Mouse (Mus musculus) urinary bladder, adult 18-20 months (tissue): ENCODE data around the gene Slc23a4.

ENCODE experiments used
- DNase-seq, 2 experiments: peaks; one replicate each; pipeline ENCODE4 v3.0.0; 2022; ENCODE audit warnings: low spot score in 2 of 2, mixed read lengths in 2 of 2

Slc23a4 gene

GRCm38 (mm10) chr6:34988081-34988761 lies at the start of gene Slc23a4:
Gene Slc23a4, minus strand, starts transcription at chr6:34988404.
- no peak for DNase-seq

- no peak for DNase-seq
These were observed 45.1 kb upstream of the Slc23a4 start for GRCm38 (mm10) chr6:35033341-35033740.

- DNase-seq = no peak
These were observed 44.5 kb upstream of the Slc23a4 start for GRCm38 (mm10) chr6:35032704-35033103.

- no peak for DNase-seq
These were observed 42.6 kb upstream of the Slc23a4 start for GRCm38 (mm10) chr6:35030811-35031210.

GRCm38 (mm10) chr6:35030226-35030625 lies 42.0 kb upstream of the Slc23a4 start:
- no peak for DNase-seq

- DNase-seq = no peak
These were observed 39.8 kb upstream of the Slc23a4 start for GRCm38 (mm10) chr6:35028023-35028422.

GRCm38 (mm10) chr6:35027257-35027656 lies 39.1 kb upstream of the Slc23a4 start:
- peak in 1 of 2 experiments; percentile 8 for DNase-seq

GRCm38 (mm10) chr6:35016624-35017023 lies 28.4 kb upstream of the Slc23a4 start:
- DNase-seq = no peak

GRCm38 (mm10) chr6:35011953-35012352 lies 23.7 kb upstream of the Slc23a4 start:
- no peak for DNase-seq

- DNase-seq = no peak
These were observed 22.5 kb upstream of the Slc23a4 start for GRCm38 (mm10) chr6:35010705-35011104.

- no peak for DNase-seq
These were observed 14.1 kb upstream of the Slc23a4 start for GRCm38 (mm10) chr6:35002261-35002669.

- DNase-seq = no peak
These were observed 10.9 kb upstream of the Slc23a4 start for GRCm38 (mm10) chr6:34999101-34999500.

- DNase-seq = no peak
These were observed 8.3 kb upstream of the Slc23a4 start for GRCm38 (mm10) chr6:34996496-34996895.

- peak; percentile 65 to 78 for DNase-seq
These were observed 7.1 kb upstream of the Slc23a4 start for GRCm38 (mm10) chr6:34995265-34995681.

GRCm38 (mm10) chr6:34994692-34995091 lies 6.5 kb upstream of the Slc23a4 start:
- no peak for DNase-seq

GRCm38 (mm10) chr6:34989263-34989662 lies 1.1 kb upstream of the Slc23a4 start:
- DNase-seq = no peak

- no peak for DNase-seq
These were observed 1.0 kb downstream of the Slc23a4 start for GRCm38 (mm10) chr6:34987085-34987645.

GRCm38 (mm10) chr6:34980661-34981060 lies 7.5 kb downstream of the Slc23a4 start:
- no peak for DNase-seq

- no peak for DNase-seq
These were observed 8.9 kb downstream of the Slc23a4 start for GRCm38 (mm10) chr6:34979291-34979690.

GRCm38 (mm10) chr6:34971181-34971580 lies 17.0 kb downstream of the Slc23a4 start:
- no peak for DNase-seq

GRCm38 (mm10) chr6:34965819-34966539 lies 22.2 kb downstream of the Slc23a4 start:
- DNase-seq = no peak

- no peak for DNase-seq
These were observed 23.7 kb downstream of the Slc23a4 start for GRCm38 (mm10) chr6:34964550-34964949.

- DNase-seq = no peak
These were observed 29.1 kb downstream of the Slc23a4 start for GRCm38 (mm10) chr6:34959131-34959530.
